Mouse (Mus musculus) midbrain, embryonic 10.5 days (tissue): Measurements from ENCODE around the gene Sstr5. TPM values are rescaled to one million over a fixed set of nuclear protein-coding genes. Genes with fewer than 3 reads are reported as not detected.
A peak's percentile ranks its signal among the peaks of the same experiment; 100 is the strongest.

ENCODE experiments used
- DNase-seq: peaks from one replicate; pipeline ENCODE4 v3.0.0-alpha.2; 2017; ENCODE audit warnings: low spot score
- H3K27ac ChIP-seq: fragments of 300-500 bp; sonication (generic); replicated peaks from 2 replicates; pipeline ENCODE4 v1.5.1; 2016; ENCODE audit warnings: mild to moderate bottlenecking
- H3K27me3 ChIP-seq: fragments of 300-500 bp; sonication (generic); 2 replicates; pipeline ENCODE4 v1.6.1; 2016; ENCODE audit warnings: low read depth, mild to moderate bottlenecking; ENCODE audit not compliant: poor library complexity, severe bottlenecking
- H3K36me3 ChIP-seq: fragments of 300-500 bp; sonication (generic); 2 replicates; pipeline ENCODE4 v1.6.1; 2016; ENCODE audit warnings: mild to moderate bottlenecking, moderate library complexity
- H3K4me1 ChIP-seq: fragments of 300-500 bp; sonication (generic); 2 replicates; pipeline ENCODE4 v1.6.1; 2016
- H3K4me3 ChIP-seq: fragments of 300-500 bp; sonication (generic); 2 replicates; pipeline ENCODE4 v1.5.1; 2016; ENCODE audit warnings: mild to moderate bottlenecking, moderate library complexity
- H3K9me3 ChIP-seq: fragments of 300-500 bp; sonication (generic); replicated peaks from 2 replicates; pipeline ENCODE4 v1.6.1; 2016; ENCODE audit warnings: mild to moderate bottlenecking
- whole genome bisulfite sequencing: fragments of 180-500 bp; shearing (Covaris S2); methylation state at CpG from one replicate; pipeline ENCODE4 v1.1.7; 2016; 5-methylcytosine and 5-hydroxymethylcytosine counted together
- polyA plus RNA-seq: library from polyadenylated mRNA; unstranded; fragments of >200 nt; fragmentation: Nextera tagmentation; extraction: Ambion mirVana; gene quantifications from 2 replicates; pipeline ENCODE4 v1.2.1, GENCODE M21; 2016

The Sstr5 gene
- not detected in 2 replicates for polyA plus RNA-seq

GRCm38 (mm10) chr17:25497013-25497412 is at the start of gene Sstr5:
Sstr5 (minus strand) TSS chr17:25497288.
- Histone ChIP-seq H3K4me1 (peaks cover 20% of the 10 kb centered on the region), H3K36me3 (no peaks in the 10 kb centered on the region), H3K4me3 (peak within 1 kb of the TSS; percentile 52), H3K27me3 (peaks cover 62% of the 10 kb centered on the region), H3K27ac (peak within 1 kb of the TSS; percentile 59; the same call in 1 of the 2 replicates), H3K9me3 (no peaks in the 10 kb centered on the region)
- 1% methylated on average over 28 of the region's 28 CpGs for WGBS
- peak; percentile 45 for DNase-seq

- Histone ChIP-seq H3K27me3 (peaks cover 29% of the 10 kb centered on the region), H3K36me3 (no peaks in the 10 kb centered on the region), H3K4me1 (peaks cover 20% of the 10 kb centered on the region), H3K27ac (no peak overlapping the region), H3K9me3 (no peaks in the 10 kb centered on the region), H3K4me3 (no peak overlapping the region)
- WGBS, result 88% methylated on average over 4 of the region's 4 CpGs
- no peak for DNase-seq
Observed at GRCm38 (mm10) chr17:25541768-25542167, 44.7 kb upstream of the Sstr5 start.

- peaks cover 35% of the 10 kb centered on the region for H3K27me3 ChIP-seq
- WGBS, result 88% methylated on average over 5 of the region's 5 CpGs
- H3K4me1 ChIP-seq, result peaks cover 20% of the 10 kb centered on the region
- H3K36me3 ChIP-seq, result no peaks in the 10 kb centered on the region
- H3K4me3 ChIP-seq, result no peak overlapping the region
- no peak for DNase-seq
- H3K27ac ChIP-seq, result peak overlapping the region; percentile 83
- H3K9me3 ChIP-seq, result no peaks in the 10 kb centered on the region
Observed at GRCm38 (mm10) chr17:25540731-25541130, 43.6 kb upstream of the Sstr5 start.

- peak; percentile 60 for DNase-seq
- peaks cover 20% of the 10 kb centered on the region for H3K4me1 ChIP-seq
- no peaks in the 10 kb centered on the region for H3K36me3 ChIP-seq
- WGBS, result 29% methylated on average over 27 of the region's 27 CpGs
- H3K9me3 ChIP-seq, result no peaks in the 10 kb centered on the region
- H3K27ac ChIP-seq, result peak overlapping the region; percentile 83
- H3K27me3 ChIP-seq, result peaks cover 35% of the 10 kb centered on the region
- peak overlapping the region; percentile 41 for H3K4me3 ChIP-seq
Observed at GRCm38 (mm10) chr17:25538945-25539875, 42.1 kb upstream of the Sstr5 start.

GRCm38 (mm10) chr17:25530357-25531022 is 33.4 kb upstream of the Sstr5 start:
- H3K36me3 ChIP-seq, result no peaks in the 10 kb centered on the region
- H3K4me1 ChIP-seq, result no peaks in the 10 kb centered on the region
- DNase-seq, result no peak
- no peaks in the 10 kb centered on the region for H3K9me3 ChIP-seq
- H3K4me3 ChIP-seq, result no peak overlapping the region
- 72% methylated on average over 8 of the region's 8 CpGs for WGBS
- H3K27me3 ChIP-seq, result no peaks in the 10 kb centered on the region
- no peak overlapping the region for H3K27ac ChIP-seq

GRCm38 (mm10) chr17:25522080-25522479 is 25.0 kb upstream of the Sstr5 start:
- Histone ChIP-seq H3K9me3 (no peaks in the 10 kb centered on the region), H3K4me3 (no peak overlapping the region), H3K27me3 (no peaks in the 10 kb centered on the region), H3K27ac (no peak overlapping the region), H3K4me1 (peaks cover 14% of the 10 kb centered on the region), H3K36me3 (no peaks in the 10 kb centered on the region)
- DNase-seq, result no peak
- WGBS, result 90% methylated on average over 12 of the region's 12 CpGs

GRCm38 (mm10) chr17:25520492-25520891 is 23.4 kb upstream of the Sstr5 start:
- H3K36me3 ChIP-seq, result no peaks in the 10 kb centered on the region
- whole genome bisulfite sequencing, result 65% methylated on average over 9 of the region's 9 CpGs
- H3K27ac ChIP-seq, result no peak overlapping the region
- no peaks in the 10 kb centered on the region for H3K27me3 ChIP-seq
- H3K4me1 ChIP-seq, result peaks cover 18% of the 10 kb centered on the region
- H3K4me3 ChIP-seq, result no peak overlapping the region
- no peaks in the 10 kb centered on the region for H3K9me3 ChIP-seq
- DNase-seq, result no peak

GRCm38 (mm10) chr17:25519511-25519910 is 22.4 kb upstream of the Sstr5 start:
- no peak for DNase-seq
- Histone ChIP-seq H3K4me1 (peaks cover 18% of the 10 kb centered on the region), H3K27me3 (no peaks in the 10 kb centered on the region), H3K4me3 (no peak overlapping the region), H3K27ac (peak overlapping the region; percentile 50; the same call in 1 of the 2 replicates), H3K36me3 (no peaks in the 10 kb centered on the region), H3K9me3 (no peaks in the 10 kb centered on the region)
- 72% methylated on average over 5 of the region's 5 CpGs for WGBS

- no peak for DNase-seq
- Histone ChIP-seq H3K9me3 (no peaks in the 10 kb centered on the region; the same call in 1 of the 2 replicates), H3K27ac (peak overlapping the region; percentile 18; the same call in 1 of the 2 replicates), H3K27me3 (no peaks in the 10 kb centered on the region), H3K4me1 (peaks cover 18% of the 10 kb centered on the region), H3K4me3 (no peak overlapping the region), H3K36me3 (no peaks in the 10 kb centered on the region)
- WGBS, result 90% methylated on average over 17 of the region's 17 CpGs
Observed at GRCm38 (mm10) chr17:25518144-25518543, 21.1 kb upstream of the Sstr5 start.

GRCm38 (mm10) chr17:25516315-25516714 is 19.2 kb upstream of the Sstr5 start:
- Histone ChIP-seq H3K27me3 (no peaks in the 10 kb centered on the region), H3K27ac (peak overlapping the region; percentile 18; the same call in 1 of the 2 replicates), H3K4me1 (peaks cover 18% of the 10 kb centered on the region), H3K4me3 (no peak overlapping the region), H3K36me3 (no peaks in the 10 kb centered on the region), H3K9me3 (no peaks in the 10 kb centered on the region; the same call in 1 of the 2 replicates)
- WGBS, result 46% methylated on average over 5 of the region's 5 CpGs
- DNase-seq, result no peak

GRCm38 (mm10) chr17:25514055-25514454 is 17.0 kb upstream of the Sstr5 start:
- no peak overlapping the region for H3K4me3 ChIP-seq
- DNase-seq, result no peak
- H3K27me3 ChIP-seq, result 0 out of 2 replicates have a peak, but pooled peaks cover 4% of the 10 kb centered on the region
- no peaks in the 10 kb centered on the region for H3K36me3 ChIP-seq
- 91% methylated on average over 2 of the region's 2 CpGs for WGBS
- H3K4me1 ChIP-seq, result peaks cover 7% of the 10 kb centered on the region
- H3K27ac ChIP-seq, result no peak overlapping the region
- no peaks in the 10 kb centered on the region; the same call in 1 of the 2 replicates for H3K9me3 ChIP-seq

- Histone ChIP-seq H3K4me3 (no peak overlapping the region), H3K36me3 (no peaks in the 10 kb centered on the region), H3K27ac (no peak overlapping the region), H3K9me3 (no peaks in the 10 kb centered on the region; the same call in 1 of the 2 replicates), H3K4me1 (peaks cover 4% of the 10 kb centered on the region; the same call in 1 of the 2 replicates), H3K27me3 (peaks cover 9% of the 10 kb centered on the region; the same call in 1 of the 2 replicates)
- no peak for DNase-seq
- WGBS, result 87% methylated on average over 3 of the region's 3 CpGs
Observed at GRCm38 (mm10) chr17:25511876-25512275, 14.8 kb upstream of the Sstr5 start.
